Mouse (Mus musculus): ENCODE results near the gene Atg16l2.

DNA sequence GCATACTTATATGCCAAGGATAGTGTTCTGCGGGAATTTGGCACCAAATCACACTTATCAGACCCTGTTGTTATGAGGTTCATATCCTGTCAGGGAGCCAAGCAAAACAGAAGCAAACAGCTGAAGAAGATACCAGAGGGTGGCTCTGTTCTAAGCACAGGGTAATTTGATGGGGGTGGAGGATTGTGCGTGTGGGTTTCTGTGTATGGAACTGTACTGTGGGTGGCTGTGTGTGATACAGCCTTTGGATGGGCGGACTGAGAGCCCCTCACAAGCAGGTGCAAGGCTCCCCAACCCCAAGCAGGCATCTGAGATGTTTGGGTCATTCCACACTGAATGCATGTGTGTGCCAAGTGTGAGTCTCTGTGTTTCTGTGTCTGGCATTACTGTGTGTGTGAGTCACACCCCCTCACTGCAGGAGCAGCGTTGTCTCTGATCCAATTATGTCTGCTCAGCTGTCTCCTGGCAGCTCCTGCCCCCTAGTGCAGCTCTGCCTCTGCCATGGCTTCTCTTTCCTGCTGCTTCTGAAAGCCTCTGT is 26.6 kb upstream of the Atg16l2 start:
- TF ChIP-seq CHD2 (IDR thresholded peaks at IDR 0.05; ENCODE audit: low read depth, low read length) (no peak), ZNF384 (IDR thresholded peaks at IDR 0.05; ENCODE audit: low read depth, low read length) (no peak), MAFK (IDR thresholded peaks at IDR 0.05; ENCODE audit: insufficient read depth, low read depth, low read length) (no peak)
